Mouse (Mus musculus): ENCODE results near the gene Pemt. TPM values are rescaled to one million over a fixed set of nuclear protein-coding genes. Genes with fewer than 3 reads are reported as not detected.

Pemt gene
- polyA plus RNA-seq, 1 experiment, result 7.5 TPM

GRCm38 (mm10) chr11:60086676-60087075, 40.4 kb upstream of the Pemt start:
- Histone ChIP-seq H3K27ac (ENCODE audit: insufficient read depth, low read length) (no peak overlapping the region), H3K4me1 (ENCODE audit: control insufficient read depth, insufficient read depth, low read length) (0 out of 2 replicates have a peak, but pooled peaks cover 5% of the 10 kb centered on the region), H3K27me3 (ENCODE audit: control insufficient read depth, insufficient read depth, low read length) (no peaks in the 10 kb centered on the region), H3K4me3 (replicated peaks; ENCODE audit: insufficient read depth, low read depth, low read length) (no peak overlapping the region)
- DNase-seq, result no peak
- 53% methylated on average over 1 of the region's 1 CpGs for WGBS
- TF ChIP-seq CTCF (IDR thresholded peaks at IDR 0.05; ENCODE audit: borderline replicate concordance, insufficient read depth, low read depth, low read length) (no peak), POLR2A (IDR thresholded peaks at IDR 0.05; ENCODE audit: borderline replicate concordance, insufficient read depth, low read length) (no peak)

DNA sequence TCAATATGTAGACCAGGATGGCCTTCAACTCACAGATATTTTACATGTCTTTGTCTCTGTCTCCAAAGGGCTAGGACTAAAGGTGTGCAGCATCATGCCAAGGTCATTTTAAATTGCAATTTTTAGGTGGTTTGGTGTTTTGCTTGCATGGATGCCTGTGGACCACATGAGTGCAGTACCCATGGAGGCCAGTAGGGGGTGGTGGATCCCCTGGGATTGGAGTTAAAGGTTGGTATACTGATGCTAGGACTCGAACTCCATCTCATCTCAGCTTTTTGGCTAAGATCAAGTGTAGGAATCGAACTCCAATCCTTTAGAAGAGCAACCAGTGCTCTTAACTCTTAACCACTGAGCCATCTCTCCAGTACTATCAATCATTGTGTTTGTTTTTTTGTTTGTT, 38.3 kb upstream of the Pemt start:
- H3K4me3 ChIP-seq (replicated peaks; ENCODE audit: insufficient read depth, low read depth, low read length), result no peak overlapping the region
- TF ChIP-seq POLR2A (IDR thresholded peaks at IDR 0.05; ENCODE audit: borderline replicate concordance, insufficient read depth, low read length) (no peak), CTCF (IDR thresholded peaks at IDR 0.05; ENCODE audit: borderline replicate concordance, insufficient read depth, low read depth, low read length) (peak; percentile 71; the same call in 1 of the 2 replicates)
- H3K27ac ChIP-seq (ENCODE audit: insufficient read depth, low read length), result no peak overlapping the region
- 28% methylated on average over 2 of the region's 2 CpGs for WGBS
- H3K27me3 ChIP-seq (ENCODE audit: control insufficient read depth, insufficient read depth, low read length), result no peaks in the 10 kb centered on the region
- peak in 1 of 2 experiments; percentile 46 for DNase-seq
- H3K4me1 ChIP-seq (ENCODE audit: control insufficient read depth, insufficient read depth, low read length), result 0 out of 2 replicates have a peak, but pooled peaks cover 5% of the 10 kb centered on the region

- H3K27ac ChIP-seq (ENCODE audit: insufficient read depth, low read length), result no peak overlapping the region
- DNase-seq, result peak; percentile 76 to 77
- 17% methylated on average over 4 of the region's 4 CpGs for WGBS
- peaks cover 9% of the 10 kb centered on the region for H3K4me1 ChIP-seq (ENCODE audit: control insufficient read depth, insufficient read depth, low read length)
- H3K27me3 ChIP-seq (ENCODE audit: control insufficient read depth, insufficient read depth, low read length), result no peaks in the 10 kb centered on the region
- TF ChIP-seq CTCF (IDR thresholded peaks at IDR 0.05; ENCODE audit: borderline replicate concordance, insufficient read depth, low read depth, low read length), result peak; percentile 77
- no peak for TF ChIP-seq POLR2A (IDR thresholded peaks at IDR 0.05; ENCODE audit: borderline replicate concordance, insufficient read depth, low read length)
- no peak overlapping the region for H3K4me3 ChIP-seq (replicated peaks; ENCODE audit: insufficient read depth, low read depth, low read length)
Observed at GRCm38 (mm10) chr11:60076790-60077189, 30.5 kb upstream of the Pemt start.

DNA sequence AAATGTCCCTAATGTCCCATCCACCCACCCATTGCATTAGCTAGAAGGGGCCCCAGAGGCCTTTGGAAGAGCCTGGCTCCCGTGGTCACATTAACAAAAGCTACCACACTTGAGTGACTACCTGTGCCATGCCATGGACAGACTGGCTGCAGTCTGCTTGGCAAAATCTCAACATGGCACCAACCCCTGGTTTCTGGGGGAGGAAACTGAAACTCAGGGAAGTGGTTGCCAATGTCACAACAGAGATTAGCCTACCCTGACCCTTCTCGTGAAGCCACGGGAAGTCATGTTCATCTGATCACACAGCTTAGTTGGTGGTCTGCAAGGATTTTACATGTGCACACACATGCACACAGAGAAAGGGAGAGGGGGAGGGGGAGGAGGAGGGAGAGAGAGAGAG, 29.9 kb upstream of the Pemt start:
- no peak for DNase-seq
- no peak overlapping the region for H3K4me3 ChIP-seq (replicated peaks; ENCODE audit: insufficient read depth, low read depth, low read length)
- H3K27ac ChIP-seq (ENCODE audit: insufficient read depth, low read length), result no peak overlapping the region
- no peaks in the 10 kb centered on the region for H3K27me3 ChIP-seq (ENCODE audit: control insufficient read depth, insufficient read depth, low read length)
- 86% methylated on average over 3 of the region's 3 CpGs for WGBS
- TF ChIP-seq CTCF (IDR thresholded peaks at IDR 0.05; ENCODE audit: borderline replicate concordance, insufficient read depth, low read depth, low read length) (no peak), POLR2A (IDR thresholded peaks at IDR 0.05; ENCODE audit: borderline replicate concordance, insufficient read depth, low read length) (no peak)
- H3K4me1 ChIP-seq (ENCODE audit: control insufficient read depth, insufficient read depth, low read length), result peaks cover 9% of the 10 kb centered on the region

DNA sequence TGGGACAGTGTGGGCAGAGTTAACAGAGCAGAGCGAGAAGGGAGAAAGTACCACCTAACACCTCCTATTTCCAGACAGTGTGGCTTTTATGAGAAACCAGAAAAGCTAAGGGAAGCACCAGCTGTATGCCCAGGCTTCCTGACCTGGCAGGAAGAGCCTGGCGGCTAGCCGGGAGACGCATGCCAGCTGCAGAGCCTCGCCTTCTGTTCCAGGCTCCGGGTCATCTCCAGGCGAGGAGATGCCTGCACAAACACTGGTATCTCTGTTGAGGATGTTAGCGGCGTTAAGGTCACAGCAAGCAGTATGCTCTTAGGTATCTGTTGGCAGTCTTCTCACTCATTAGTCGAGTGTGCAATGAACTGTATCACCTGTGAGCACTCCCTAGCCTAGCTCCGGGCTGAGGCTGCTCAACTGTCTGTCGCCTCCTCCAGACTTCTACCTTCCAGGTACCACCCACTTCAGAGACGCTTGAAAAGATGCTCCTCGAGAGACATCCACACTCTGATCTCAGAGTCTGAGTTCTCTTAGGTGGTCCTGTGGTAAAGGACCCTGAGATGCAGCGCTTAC, 27.7 kb upstream of the Pemt start:
- 15% methylated on average over 15 of the region's 15 CpGs for WGBS
- no peak overlapping the region for H3K4me3 ChIP-seq (replicated peaks; ENCODE audit: insufficient read depth, low read depth, low read length)
- H3K27me3 ChIP-seq (ENCODE audit: control insufficient read depth, insufficient read depth, low read length), result no peaks in the 10 kb centered on the region
- H3K4me1 ChIP-seq (ENCODE audit: control insufficient read depth, insufficient read depth, low read length), result peaks cover 9% of the 10 kb centered on the region
- no peak overlapping the region for H3K27ac ChIP-seq (ENCODE audit: insufficient read depth, low read length)
- no peak for TF ChIP-seq CTCF (IDR thresholded peaks at IDR 0.05; ENCODE audit: borderline replicate concordance, insufficient read depth, low read depth, low read length)
- no peak for TF ChIP-seq POLR2A (IDR thresholded peaks at IDR 0.05; ENCODE audit: borderline replicate concordance, insufficient read depth, low read length)
- peak; percentile 75 to 81 for DNase-seq

DNA sequence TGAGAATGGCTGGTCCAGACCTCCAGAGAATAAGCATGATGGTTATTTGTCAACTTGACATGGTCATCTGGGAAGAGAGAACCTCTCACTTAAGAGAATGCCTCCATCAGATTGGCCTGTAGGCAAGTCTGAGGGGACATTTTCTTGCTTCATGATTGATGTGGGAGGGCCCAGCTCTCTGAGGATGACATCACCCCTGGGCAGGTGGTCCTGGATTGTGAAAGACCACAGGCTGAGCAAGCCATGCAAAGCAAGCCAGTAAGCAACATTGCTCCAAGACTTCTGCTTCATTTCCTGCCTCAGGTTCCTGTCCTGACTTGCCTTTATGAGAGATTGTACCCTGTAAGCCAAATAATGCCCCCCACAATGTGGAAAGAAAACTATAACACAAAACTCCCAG, 26.8 kb upstream of the Pemt start:
- Histone ChIP-seq H3K27ac (ENCODE audit: insufficient read depth, low read length) (no peak overlapping the region), H3K4me3 (replicated peaks; ENCODE audit: insufficient read depth, low read depth, low read length) (no peak overlapping the region), H3K4me1 (ENCODE audit: control insufficient read depth, insufficient read depth, low read length) (peaks cover 9% of the 10 kb centered on the region), H3K27me3 (ENCODE audit: control insufficient read depth, insufficient read depth, low read length) (no peaks in the 10 kb centered on the region)
- TF ChIP-seq POLR2A (IDR thresholded peaks at IDR 0.05; ENCODE audit: borderline replicate concordance, insufficient read depth, low read length) (no peak), CTCF (IDR thresholded peaks at IDR 0.05; ENCODE audit: borderline replicate concordance, insufficient read depth, low read depth, low read length) (no peak)
- DNase-seq, result no peak

DNA sequence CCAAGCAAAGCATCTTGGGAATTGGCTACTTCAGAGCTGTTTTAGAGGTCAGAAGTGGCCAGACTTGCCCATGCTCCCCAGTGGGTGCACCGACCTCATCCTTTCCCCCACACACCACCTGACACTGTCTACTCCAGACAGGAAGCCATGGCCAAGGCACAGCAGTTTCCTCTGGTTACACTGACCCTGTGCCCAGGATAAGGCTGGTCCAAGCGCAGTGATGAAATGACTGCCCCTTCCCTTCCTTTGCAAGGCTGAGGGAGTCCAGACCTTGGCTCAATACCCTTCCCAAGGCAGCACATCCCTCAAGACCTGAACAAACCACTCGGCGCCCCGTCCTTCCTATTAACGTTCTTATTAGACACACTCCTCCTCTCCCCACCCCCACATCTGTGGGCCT, 24.9 kb upstream of the Pemt start:
- Histone ChIP-seq H3K4me3 (replicated peaks; ENCODE audit: insufficient read depth, low read depth, low read length) (no peak overlapping the region), H3K27ac (ENCODE audit: insufficient read depth, low read length) (no peak overlapping the region), H3K27me3 (ENCODE audit: control insufficient read depth, insufficient read depth, low read length) (no peaks in the 10 kb centered on the region), H3K4me1 (ENCODE audit: control insufficient read depth, insufficient read depth, low read length) (peaks cover 9% of the 10 kb centered on the region)
- no peak for DNase-seq
- no peak for TF ChIP-seq CTCF (IDR thresholded peaks at IDR 0.05; ENCODE audit: borderline replicate concordance, insufficient read depth, low read depth, low read length)
- TF ChIP-seq POLR2A (IDR thresholded peaks at IDR 0.05; ENCODE audit: borderline replicate concordance, insufficient read depth, low read length), result no peak
- 77% methylated on average over 6 of the region's 6 CpGs for WGBS

DNA sequence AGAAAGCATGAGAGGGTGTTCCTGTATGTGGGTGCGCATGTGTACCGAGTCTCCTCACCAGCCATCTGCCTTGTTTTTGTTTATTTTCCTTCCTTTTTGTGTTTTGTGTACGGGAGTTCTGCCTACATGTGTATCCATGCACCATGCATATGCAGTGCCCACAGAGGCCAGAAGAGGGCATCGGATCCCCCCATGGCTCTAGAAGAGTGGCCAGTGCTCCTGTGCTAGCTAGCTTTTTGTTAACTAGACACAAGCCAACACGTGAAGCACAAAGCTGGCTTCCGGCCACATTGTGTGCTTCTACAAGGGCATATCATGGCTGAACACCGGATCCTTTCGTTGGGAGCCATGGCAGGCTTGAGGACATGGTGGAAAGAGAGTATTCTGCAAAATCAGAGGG, 24.3 kb upstream of the Pemt start:
- Histone ChIP-seq H3K4me1 (ENCODE audit: control insufficient read depth, insufficient read depth, low read length) (peaks cover 9% of the 10 kb centered on the region), H3K4me3 (replicated peaks; ENCODE audit: insufficient read depth, low read depth, low read length) (no peak overlapping the region), H3K27me3 (ENCODE audit: control insufficient read depth, insufficient read depth, low read length) (no peaks in the 10 kb centered on the region), H3K27ac (ENCODE audit: insufficient read depth, low read length) (no peak overlapping the region)
- WGBS, result 21% methylated on average over 8 of the region's 8 CpGs
- TF ChIP-seq POLR2A (IDR thresholded peaks at IDR 0.05; ENCODE audit: borderline replicate concordance, insufficient read depth, low read length) (no peak), CTCF (IDR thresholded peaks at IDR 0.05; ENCODE audit: borderline replicate concordance, insufficient read depth, low read depth, low read length) (peak; percentile 73)
- DNase-seq, result peak; percentile 47 to 53
